Mouse (Mus musculus): Measurements from ENCODE around the gene Mad1l1.
A peak's percentile ranks its signal among the peaks of the same experiment; 100 is the strongest.

Gene Mad1l1

DNA sequence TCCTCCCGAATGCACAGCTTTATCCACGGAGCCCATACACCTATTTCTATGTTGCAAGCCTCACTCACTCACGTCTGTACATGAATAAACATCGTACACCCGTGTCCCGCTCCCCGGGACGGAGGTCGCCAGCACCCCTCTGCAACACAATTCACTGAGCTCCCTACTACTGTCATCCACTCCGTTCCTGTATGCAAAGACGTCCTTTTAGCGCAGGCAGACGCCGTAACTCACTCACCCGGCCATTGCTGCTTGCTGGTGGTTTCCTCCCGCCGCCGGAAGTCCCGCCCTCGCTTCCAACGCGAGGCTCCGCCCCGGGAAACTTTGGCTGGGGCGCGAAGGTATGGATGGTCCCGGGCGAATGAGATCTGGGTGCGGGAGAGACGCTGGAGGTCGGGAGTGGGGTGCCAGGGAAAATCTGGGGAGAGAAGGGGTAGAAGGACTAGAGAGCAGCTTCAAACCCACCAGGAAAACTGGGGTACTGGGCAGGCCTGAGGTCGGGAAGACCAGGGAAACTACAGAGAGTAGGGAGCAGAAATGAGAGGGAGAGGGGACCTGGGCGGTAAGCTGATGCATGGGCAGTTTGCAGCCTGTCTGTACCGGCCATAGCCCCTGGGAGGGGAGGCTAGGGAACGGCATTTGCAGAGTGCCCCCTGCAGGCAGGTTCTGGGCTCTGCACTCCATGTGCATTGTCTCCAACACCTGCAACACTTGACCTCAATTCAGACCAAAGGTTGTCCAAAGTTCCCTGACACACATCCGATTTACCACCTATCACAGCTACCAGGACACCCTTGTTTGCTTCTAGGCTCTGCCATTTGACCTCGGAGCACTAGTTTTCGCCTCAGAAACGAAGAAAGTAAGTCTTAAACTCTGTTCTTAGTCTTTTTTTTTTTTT, 10.5 kb upstream of the Mad1l1 start, which contains the start of gene Mrm2:
Gene Mrm2 (minus strand): TSS at position 284 of the 898 bp plus-strand sequence.
- DNase-seq (ENCODE audit: inconsistent age in 2 of 2, low spot score in 1 of 2) = peak; percentile 87 to 95

GRCm38 (mm10) chr5:140324058-140324457, 2.7 kb upstream of the Mad1l1 start:
- peak in 1 of 2 experiments; percentile 21 for DNase-seq (ENCODE audit: inconsistent age in 2 of 2, low spot score in 1 of 2)

DNA sequence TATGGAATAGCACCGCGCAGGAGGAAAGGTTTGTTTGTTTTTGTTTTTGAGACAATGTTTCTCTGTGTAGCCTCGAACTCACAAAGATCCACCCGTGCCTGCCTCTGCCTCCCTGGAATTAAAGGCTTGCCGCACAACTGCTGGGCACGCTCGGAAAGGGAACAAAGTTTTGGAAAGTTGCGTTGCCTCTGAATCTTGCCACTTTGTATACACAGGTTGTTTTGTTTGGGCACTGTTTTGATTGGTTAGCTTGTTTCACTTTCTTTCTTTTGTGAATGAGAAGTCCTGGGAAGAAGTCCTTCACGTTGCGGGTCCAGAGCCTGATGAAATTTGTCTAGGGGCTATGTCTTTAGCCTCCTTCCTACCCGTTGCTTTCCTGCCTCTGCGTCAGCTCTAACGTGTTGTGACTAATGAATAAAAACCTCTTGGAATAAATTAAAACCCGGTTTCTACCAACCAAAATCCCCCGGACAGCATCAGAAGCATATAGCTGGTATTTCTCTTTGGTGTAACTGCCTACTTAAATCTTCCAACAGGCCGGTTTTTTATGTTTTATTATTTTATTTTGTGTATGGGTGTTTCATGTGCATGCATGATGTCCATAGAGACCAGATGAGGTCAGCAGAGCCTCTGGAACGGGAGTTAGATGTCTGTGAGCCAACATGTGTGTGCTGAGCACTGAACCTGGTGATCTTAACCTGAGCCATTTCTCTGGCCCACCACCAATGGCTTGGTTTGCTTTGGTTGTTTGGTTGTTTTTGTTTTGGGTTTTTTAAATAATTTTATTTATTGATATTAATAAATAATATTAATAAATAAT, 614 bp upstream of the Mad1l1 start:
- DNase-seq (ENCODE audit: inconsistent age in 2 of 2, low spot score in 1 of 2) = no peak

- DNase-seq (ENCODE audit: inconsistent age in 2 of 2, low spot score in 1 of 2) = no peak
Observed at GRCm38 (mm10) chr5:140316716-140317115, 4.6 kb downstream of the Mad1l1 start.

- DNase-seq (ENCODE audit: inconsistent age in 2 of 2, low spot score in 1 of 2) = no peak
Observed at GRCm38 (mm10) chr5:140307602-140308001, 13.8 kb downstream of the Mad1l1 start.

GRCm38 (mm10) chr5:140306016-140306415, 15.3 kb downstream of the Mad1l1 start:
- DNase-seq (ENCODE audit: inconsistent age in 2 of 2, low spot score in 1 of 2) = no peak

DNA sequence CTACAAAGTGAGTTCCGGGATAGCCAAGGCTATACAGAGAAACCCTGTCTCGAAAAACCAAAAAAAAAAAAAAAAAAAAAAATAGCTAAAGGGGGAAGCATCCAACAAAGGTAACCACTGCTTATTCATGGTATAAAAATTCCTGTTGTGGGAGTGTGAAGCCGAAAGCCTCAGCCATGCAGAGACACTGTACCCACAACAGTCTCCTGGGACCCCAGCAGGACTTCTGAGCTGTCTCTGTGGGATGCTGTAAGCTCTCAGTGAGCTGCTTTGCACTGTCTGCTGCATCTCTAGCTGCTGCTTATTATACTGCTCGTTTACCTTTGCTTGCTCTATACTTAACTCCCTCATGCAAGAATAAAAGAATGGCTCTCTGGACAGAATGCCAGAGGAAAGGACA, 23.1 kb downstream of the Mad1l1 start:
- no peak for DNase-seq (ENCODE audit: inconsistent age in 2 of 2, low spot score in 1 of 2)

DNA sequence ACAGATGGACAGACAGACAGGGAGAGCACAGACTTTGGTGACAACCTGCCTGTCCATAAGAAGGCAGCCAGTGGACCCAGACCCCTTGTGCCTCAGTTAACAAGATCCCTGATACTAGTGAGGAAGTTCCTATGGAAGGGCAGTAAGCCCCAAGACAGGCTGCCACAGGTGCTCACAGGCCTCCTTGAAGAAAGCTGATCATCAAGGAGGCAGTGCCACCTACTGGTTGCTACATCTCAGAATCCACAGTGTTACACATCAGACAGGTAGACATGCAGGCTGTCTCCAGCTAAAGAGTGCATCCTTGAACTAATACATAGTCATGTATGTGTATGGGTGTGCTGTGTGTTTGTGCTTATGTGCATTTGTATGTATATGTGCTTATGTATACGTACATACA, 29.2 kb downstream of the Mad1l1 start:
- peak; percentile 48 to 84 for DNase-seq (ENCODE audit: inconsistent age in 2 of 2, low spot score in 1 of 2)

GRCm38 (mm10) chr5:140289161-140289560, 32.2 kb downstream of the Mad1l1 start:
- no peak for DNase-seq (ENCODE audit: inconsistent age in 2 of 2, low spot score in 1 of 2)

GRCm38 (mm10) chr5:140288287-140288686, 33.1 kb downstream of the Mad1l1 start:
- no peak for DNase-seq (ENCODE audit: inconsistent age in 2 of 2, low spot score in 1 of 2)

DNA sequence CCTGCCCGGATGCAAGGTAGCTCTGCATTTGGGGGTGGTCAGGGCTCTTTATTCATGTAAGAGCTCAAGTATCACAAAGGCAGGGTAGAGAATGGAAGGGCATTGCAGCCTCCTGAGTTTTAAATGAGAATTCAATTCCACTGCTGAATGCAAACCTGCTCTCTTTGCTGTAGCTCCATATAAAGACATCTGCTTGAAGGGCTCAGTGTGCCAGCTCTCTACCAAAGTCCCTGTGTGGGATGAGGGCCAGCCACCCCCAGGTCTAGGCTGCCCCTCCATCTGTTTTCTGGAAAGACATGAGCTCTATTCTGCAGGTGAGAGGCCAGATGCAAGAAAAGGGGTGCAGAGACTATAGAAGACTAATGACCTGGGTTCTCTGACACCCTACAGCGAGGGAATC, 36.6 kb downstream of the Mad1l1 start:
- no peak for DNase-seq (ENCODE audit: inconsistent age in 2 of 2, low spot score in 1 of 2)

- no peak for DNase-seq (ENCODE audit: inconsistent age in 2 of 2, low spot score in 1 of 2)
Observed at GRCm38 (mm10) chr5:140284011-140284410, 37.3 kb downstream of the Mad1l1 start.

DNA sequence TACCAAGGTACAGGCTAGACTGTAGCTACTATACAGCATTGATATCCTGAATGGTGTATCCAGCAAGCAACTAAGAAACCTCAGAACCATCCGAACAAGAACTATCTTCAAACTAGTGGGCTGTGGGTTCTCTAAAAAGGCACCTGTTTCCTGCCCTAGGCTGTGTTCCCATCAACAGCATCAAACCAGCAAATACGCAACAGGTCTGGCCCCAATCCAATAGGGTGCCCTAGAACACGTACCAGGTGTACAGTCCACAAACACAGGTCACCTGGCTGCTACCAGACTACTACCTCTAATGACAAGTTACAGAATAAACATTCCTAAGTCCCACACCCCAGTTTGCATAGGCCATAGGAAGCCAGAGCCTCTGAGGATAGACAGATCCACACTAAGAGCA, 38.5 kb downstream of the Mad1l1 start:
- no peak for DNase-seq (ENCODE audit: inconsistent age in 2 of 2, low spot score in 1 of 2)

GRCm38 (mm10) chr5:140282376-140282775, 39.0 kb downstream of the Mad1l1 start:
- peak in 1 of 2 experiments; percentile 55 for DNase-seq (ENCODE audit: inconsistent age in 2 of 2, low spot score in 1 of 2)

GRCm38 (mm10) chr5:140280205-140280604, 41.1 kb downstream of the Mad1l1 start:
- no peak for DNase-seq (ENCODE audit: inconsistent age in 2 of 2, low spot score in 1 of 2)

GRCm38 (mm10) chr5:140276779-140277178, 44.6 kb downstream of the Mad1l1 start:
- no peak for DNase-seq (ENCODE audit: inconsistent age in 2 of 2, low spot score in 1 of 2)

DNA sequence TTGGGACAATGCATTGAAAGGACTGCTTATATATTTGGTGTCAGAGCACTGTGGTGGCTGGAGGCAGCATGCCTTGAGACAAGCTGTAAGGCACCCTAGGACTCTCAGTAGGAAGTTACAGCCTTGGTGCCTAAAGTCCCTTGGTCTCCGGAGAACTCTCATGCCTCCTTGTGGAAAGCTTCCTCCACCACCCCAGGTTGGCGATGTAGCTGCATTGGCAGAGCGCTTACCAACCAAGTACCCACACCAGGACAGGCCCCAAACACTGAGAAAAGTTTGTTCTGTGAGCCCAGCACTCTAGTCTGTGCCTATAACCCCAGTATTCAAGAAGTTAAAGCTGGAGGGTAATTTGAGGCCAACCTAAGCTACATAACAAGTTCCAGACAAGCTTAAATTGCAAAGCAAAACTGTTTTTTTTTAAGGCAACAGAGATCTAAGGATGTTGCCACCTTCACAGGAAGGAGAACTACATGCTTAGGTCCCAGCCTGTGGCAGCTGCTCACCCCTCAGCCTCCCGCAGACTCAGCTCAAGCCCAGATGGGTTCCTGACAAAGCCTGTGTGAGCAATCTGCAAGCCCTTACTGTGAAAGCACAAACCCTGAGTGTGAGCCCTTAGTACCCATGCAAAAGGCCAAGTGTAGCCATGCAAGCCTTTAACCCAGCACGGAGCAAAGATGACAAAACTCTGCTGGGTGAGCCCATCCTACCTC, 50.2 kb downstream of the Mad1l1 start:
- DNase-seq (ENCODE audit: inconsistent age in 2 of 2, low spot score in 1 of 2) = no peak

GRCm38 (mm10) chr5:140268396-140268795, 53.0 kb downstream of the Mad1l1 start:
- no peak for DNase-seq (ENCODE audit: inconsistent age in 2 of 2, low spot score in 1 of 2)

DNA sequence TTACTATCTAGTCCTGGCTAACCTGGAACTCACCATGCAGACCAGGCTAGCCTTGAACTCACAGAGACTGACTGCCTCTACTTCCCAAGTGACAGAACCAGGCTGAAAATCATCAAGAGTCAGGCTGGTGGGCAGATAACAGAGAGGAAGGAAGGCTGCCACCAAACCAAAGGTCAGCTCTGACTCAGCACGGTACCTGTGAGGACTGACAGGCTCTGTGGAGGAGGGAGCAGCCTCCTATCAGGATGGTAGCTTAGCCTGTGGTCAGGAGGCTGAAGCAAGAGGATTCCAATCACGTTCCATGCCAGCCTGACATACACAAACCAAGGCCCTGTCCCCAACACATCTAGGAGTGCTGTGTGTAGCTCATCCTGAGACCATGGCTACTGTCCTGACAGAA, 54.3 kb downstream of the Mad1l1 start:
- no peak for DNase-seq (ENCODE audit: inconsistent age in 2 of 2, low spot score in 1 of 2)

- DNase-seq (ENCODE audit: inconsistent age in 2 of 2, low spot score in 1 of 2) = peak in 1 of 2 experiments; percentile 30
Observed at GRCm38 (mm10) chr5:140264825-140265575, 56.4 kb downstream of the Mad1l1 start.

Data from adrenal gland, adult (tissue).